Mouse (Mus musculus): Measurements from ENCODE around the gene Rps21. TPM values are rescaled to one million over a fixed set of nuclear protein-coding genes. Genes with fewer than 3 reads are reported as not detected.

The Rps21 gene
- polyA plus RNA-seq, 1 experiment from 2014 or later, result 745 TPM

DNA sequence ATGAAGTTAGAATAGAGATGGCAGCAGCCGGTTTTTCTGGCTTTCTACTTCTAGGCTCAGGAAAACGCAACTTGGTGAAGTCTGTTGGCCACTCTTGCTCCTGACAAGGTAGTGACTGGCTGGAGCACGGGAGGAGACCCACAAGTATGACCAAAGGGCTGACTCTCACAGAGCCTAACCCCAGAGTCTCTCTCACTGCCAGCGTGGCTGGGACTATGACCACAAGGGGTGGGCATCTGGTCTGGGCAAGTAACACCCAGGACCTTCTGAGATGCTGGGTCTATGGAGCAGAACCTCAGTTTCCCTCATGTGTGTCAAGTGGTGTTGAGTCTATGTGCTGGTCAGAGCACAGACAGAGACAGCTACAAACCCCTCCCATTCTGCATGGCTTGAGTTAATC, 19.2 kb downstream of the Rps21 start:
- Histone ChIP-seq H3K4me2 (replicated peaks; ENCODE audit: low read depth, low read length) (peak overlapping the region; percentile 26; the same call in 1 of the 2 replicates), H3K27me3 (ENCODE audit: control insufficient read depth, insufficient read depth, low read length) (no peaks in the 10 kb centered on the region), H3K4me3 (ENCODE audit: low read depth, low read length) (no peak overlapping the region), H3K36me3 (ENCODE audit: control insufficient read depth, insufficient read depth, low read length) (no peaks in the 10 kb centered on the region), H3K4me1 (ENCODE audit: control insufficient read depth, insufficient read depth, low read length) (peaks cover 23% of the 10 kb centered on the region; the same call in 1 of the 2 replicates), H3K27ac (ENCODE audit: low read length) (peak overlapping the region; percentile 85), H3K9ac (replicated peaks; ENCODE audit: low read depth, low read length) (no peak overlapping the region), H3K9me3 (ENCODE audit: control insufficient read depth, low read depth, low read length) (no peaks in the 10 kb centered on the region)
- no peak for ATAC-seq (ENCODE audit: insufficient number of reproducible peaks, insufficient read depth, low FRiP score, low read depth)
- WGBS, result 47% methylated on average over 4 of the region's 4 CpGs

DNA sequence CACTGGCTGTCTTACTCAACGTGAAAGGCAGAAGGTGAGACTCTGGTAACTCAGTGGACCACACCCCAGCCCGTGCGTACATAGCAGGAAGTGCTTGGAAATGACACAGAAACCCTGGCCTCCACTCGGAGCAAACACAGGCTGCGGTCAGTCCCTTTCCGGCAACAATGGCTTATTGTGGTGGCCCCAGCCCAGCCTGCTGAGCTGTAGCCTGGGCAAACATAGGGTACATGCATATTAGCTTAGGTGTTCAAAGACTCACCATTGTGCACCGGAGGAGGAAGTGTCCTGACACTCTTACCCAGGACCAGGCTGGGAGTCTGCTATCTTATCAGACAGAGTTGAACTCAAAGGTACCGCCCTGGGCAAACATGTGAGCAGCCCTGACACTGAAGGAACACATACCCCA, 19.7 kb downstream of the Rps21 start:
- Histone ChIP-seq H3K4me2 (replicated peaks; ENCODE audit: low read depth, low read length) (no peak overlapping the region), H3K9me3 (ENCODE audit: control insufficient read depth, low read depth, low read length) (no peaks in the 10 kb centered on the region), H3K4me1 (ENCODE audit: control insufficient read depth, insufficient read depth, low read length) (peaks cover 18% of the 10 kb centered on the region; the same call in 1 of the 2 replicates), H3K36me3 (ENCODE audit: control insufficient read depth, insufficient read depth, low read length) (no peaks in the 10 kb centered on the region), H3K9ac (replicated peaks; ENCODE audit: low read depth, low read length) (no peak overlapping the region), H3K27ac (ENCODE audit: low read length) (peak overlapping the region; percentile 85), H3K4me3 (ENCODE audit: low read depth, low read length) (no peak overlapping the region), H3K27me3 (ENCODE audit: control insufficient read depth, insufficient read depth, low read length) (no peaks in the 10 kb centered on the region)
- ATAC-seq (ENCODE audit: insufficient number of reproducible peaks, insufficient read depth, low FRiP score, low read depth), result peak; percentile 42
- WGBS, result 51% methylated on average over 8 of the region's 8 CpGs

DNA sequence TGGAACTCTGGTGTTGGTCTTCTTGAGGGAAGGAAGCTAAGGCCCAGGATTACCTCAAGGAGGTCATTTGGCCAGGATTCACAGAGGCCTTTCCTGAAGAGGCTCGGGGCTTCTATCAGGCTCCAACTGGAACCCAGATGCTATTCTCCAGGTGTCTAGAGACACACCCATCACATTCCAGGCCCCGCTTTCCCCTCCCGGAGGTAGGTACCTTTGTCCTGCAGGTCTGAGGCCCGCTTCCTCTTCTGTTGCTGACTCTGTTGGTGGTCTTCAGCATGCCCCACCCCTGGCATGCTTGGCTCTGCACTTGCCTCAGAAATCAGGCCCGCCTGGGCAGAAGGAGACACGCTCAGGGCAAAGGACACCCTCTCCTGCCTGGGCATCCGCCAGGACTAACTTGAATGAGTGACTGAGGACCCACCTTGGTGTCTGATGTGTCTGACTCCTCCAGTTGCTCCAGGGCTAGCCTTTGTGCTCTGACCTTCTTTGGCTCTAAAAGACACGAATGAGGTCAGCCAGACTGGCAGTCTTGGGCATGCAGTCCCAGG, 20.7 kb downstream of the Rps21 start:
- ATAC-seq (ENCODE audit: insufficient number of reproducible peaks, insufficient read depth, low FRiP score, low read depth), result no peak
- H3K9ac ChIP-seq (replicated peaks; ENCODE audit: low read depth, low read length), result no peak overlapping the region
- H3K4me3 ChIP-seq (ENCODE audit: low read depth, low read length), result no peak overlapping the region
- H3K27me3 ChIP-seq (ENCODE audit: control insufficient read depth, insufficient read depth, low read length), result no peaks in the 10 kb centered on the region
- peak overlapping the region; percentile 85; the same call in 1 of the 2 replicates for H3K27ac ChIP-seq (ENCODE audit: low read length)
- WGBS, result 57% methylated on average over 8 of the region's 8 CpGs
- H3K4me2 ChIP-seq (replicated peaks; ENCODE audit: low read depth, low read length), result no peak overlapping the region
- H3K4me1 ChIP-seq (ENCODE audit: control insufficient read depth, insufficient read depth, low read length), result peaks cover 14% of the 10 kb centered on the region; the same call in 1 of the 2 replicates
- H3K9me3 ChIP-seq (ENCODE audit: control insufficient read depth, low read depth, low read length), result no peaks in the 10 kb centered on the region
- H3K36me3 ChIP-seq (ENCODE audit: control insufficient read depth, insufficient read depth, low read length), result no peaks in the 10 kb centered on the region

DNA sequence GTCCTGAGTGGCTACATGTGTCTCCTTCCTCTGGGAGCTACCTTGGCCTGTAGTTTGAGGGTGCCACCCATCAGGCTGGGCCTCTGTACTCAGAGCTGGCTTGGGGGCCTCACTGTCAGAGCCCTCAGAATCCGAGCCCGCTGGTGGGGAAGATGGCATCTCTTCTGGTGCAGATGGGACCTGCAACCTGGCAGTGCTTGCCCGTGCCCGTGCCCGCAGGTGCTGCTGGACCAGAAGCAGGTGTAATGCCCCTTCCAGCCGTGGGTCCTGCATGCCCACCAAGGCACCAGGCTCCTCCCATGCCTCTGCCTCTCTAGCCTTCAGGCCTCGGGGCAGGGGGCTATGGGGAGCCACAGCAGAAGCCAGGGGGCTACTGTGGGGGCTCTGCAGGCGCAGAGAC, 22.1 kb downstream of the Rps21 start:
- 91% methylated on average over 8 of the region's 8 CpGs for WGBS
- H3K4me2 ChIP-seq (replicated peaks; ENCODE audit: low read depth, low read length), result no peak overlapping the region
- no peak overlapping the region for H3K27ac ChIP-seq (ENCODE audit: low read length)
- no peak for ATAC-seq (ENCODE audit: insufficient number of reproducible peaks, insufficient read depth, low FRiP score, low read depth)
- H3K9me3 ChIP-seq (ENCODE audit: control insufficient read depth, low read depth, low read length), result no peaks in the 10 kb centered on the region
- H3K4me3 ChIP-seq (ENCODE audit: low read depth, low read length), result no peak overlapping the region
- H3K9ac ChIP-seq (replicated peaks; ENCODE audit: low read depth, low read length), result no peak overlapping the region
- H3K27me3 ChIP-seq (ENCODE audit: control insufficient read depth, insufficient read depth, low read length), result no peaks in the 10 kb centered on the region
- H3K36me3 ChIP-seq (ENCODE audit: control insufficient read depth, insufficient read depth, low read length), result no peaks in the 10 kb centered on the region
- peaks cover 10% of the 10 kb centered on the region; the same call in 1 of the 2 replicates for H3K4me1 ChIP-seq (ENCODE audit: control insufficient read depth, insufficient read depth, low read length)

DNA sequence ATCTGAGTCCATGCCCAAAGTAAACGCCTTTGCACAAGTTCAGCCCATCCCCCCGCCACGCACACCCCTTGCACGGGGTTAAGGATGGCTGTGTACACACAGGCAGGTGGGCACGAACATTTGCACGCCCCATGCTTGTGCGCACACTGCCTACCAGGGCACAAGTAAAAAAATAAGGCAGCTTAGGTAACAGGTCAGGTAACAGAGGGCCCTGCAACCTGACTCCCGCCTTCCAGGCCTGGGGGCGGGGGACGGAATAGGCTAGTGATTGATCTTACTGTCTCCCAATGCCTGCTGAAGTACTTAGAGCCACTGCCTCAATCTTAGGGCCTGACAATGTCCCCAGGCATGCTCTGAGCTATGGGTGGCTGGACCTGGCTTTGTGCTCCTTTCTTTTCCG, 31.8 kb downstream of the Rps21 start:
- Histone ChIP-seq H3K9ac (replicated peaks; ENCODE audit: low read depth, low read length) (0 out of 2 replicates have a peak overlapping the region, but pooled peaks have one; percentile 28), H3K4me3 (ENCODE audit: low read depth, low read length) (0 out of 2 replicates have a peak overlapping the region, but pooled peaks have one; percentile 7), H3K27ac (ENCODE audit: low read length) (peak overlapping the region; percentile 92), H3K4me2 (replicated peaks; ENCODE audit: low read depth, low read length) (peak overlapping the region; percentile 35), H3K36me3 (ENCODE audit: control insufficient read depth, insufficient read depth, low read length) (no peaks in the 10 kb centered on the region), H3K9me3 (ENCODE audit: control insufficient read depth, low read depth, low read length) (no peaks in the 10 kb centered on the region), H3K4me1 (ENCODE audit: control insufficient read depth, insufficient read depth, low read length) (peaks cover 10% of the 10 kb centered on the region; the same call in 1 of the 2 replicates), H3K27me3 (ENCODE audit: control insufficient read depth, insufficient read depth, low read length) (no peaks in the 10 kb centered on the region)
- WGBS, result 33% methylated on average over 11 of the region's 11 CpGs
- ATAC-seq (ENCODE audit: insufficient number of reproducible peaks, insufficient read depth, low FRiP score, low read depth), result peak; percentile 43; the same call in 1 of the 2 replicates

DNA sequence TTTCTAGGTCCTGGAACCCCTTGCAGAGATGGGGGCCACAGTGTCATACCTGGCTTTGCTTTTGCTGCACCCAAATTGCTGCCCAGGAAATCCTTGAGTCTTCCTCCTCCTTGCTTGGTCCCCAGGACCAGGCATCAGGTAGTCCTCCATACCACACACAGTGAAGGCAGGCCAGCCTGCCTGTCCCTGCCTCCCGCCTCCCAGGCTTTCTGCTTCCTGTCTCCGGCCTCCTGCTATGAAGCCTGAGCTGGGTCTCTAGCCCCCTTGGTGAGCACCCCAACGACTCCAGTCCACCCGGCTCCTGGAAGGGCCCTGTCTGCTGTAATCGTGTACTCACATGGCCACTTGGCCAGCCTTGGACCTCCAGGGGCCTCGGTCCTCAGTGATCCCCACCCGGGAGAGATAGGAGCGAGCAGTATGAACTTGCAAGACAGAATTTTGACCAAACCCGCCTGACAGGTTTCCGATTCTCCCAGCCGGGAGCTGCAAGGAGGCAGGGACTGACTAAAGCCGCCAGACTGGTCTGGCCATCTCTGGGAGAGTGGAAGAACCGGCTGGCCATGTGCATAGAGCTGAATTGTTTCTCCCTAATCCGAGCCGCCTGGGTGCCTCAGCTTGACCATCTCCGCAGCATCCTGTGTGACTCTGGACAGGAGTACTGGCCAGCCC, 32.4 kb downstream of the Rps21 start, which contains the start of gene Rbbp8nl:
Rbbp8nl (minus strand) TSS at position 440 of the 669 bp plus-strand sequence.
- peak; percentile 78 for ATAC-seq (ENCODE audit: insufficient number of reproducible peaks, insufficient read depth, low FRiP score, low read depth)
- peak within 1 kb of the TSS; percentile 7; the same call in 1 of the 2 replicates for H3K4me3 ChIP-seq (ENCODE audit: low read depth, low read length)
- WGBS, result 42% methylated on average over 16 of the region's 16 CpGs

GRCm38 (mm10) chr2:180290503-180290902, 33.3 kb downstream of the Rps21 start:
- Histone ChIP-seq H3K9me3 (ENCODE audit: control insufficient read depth, low read depth, low read length) (no peaks in the 10 kb centered on the region), H3K36me3 (ENCODE audit: control insufficient read depth, insufficient read depth, low read length) (no peaks in the 10 kb centered on the region), H3K27me3 (ENCODE audit: control insufficient read depth, insufficient read depth, low read length) (no peaks in the 10 kb centered on the region), H3K27ac (ENCODE audit: low read length) (peak overlapping the region; percentile 62; the same call in 1 of the 2 replicates), H3K4me2 (replicated peaks; ENCODE audit: low read depth, low read length) (no peak overlapping the region), H3K4me3 (ENCODE audit: low read depth, low read length) (no peak overlapping the region), H3K9ac (replicated peaks; ENCODE audit: low read depth, low read length) (no peak overlapping the region), H3K4me1 (ENCODE audit: control insufficient read depth, insufficient read depth, low read length) (peaks cover 10% of the 10 kb centered on the region; the same call in 1 of the 2 replicates)
- WGBS, result 55% methylated on average over 6 of the region's 6 CpGs
- no peak for ATAC-seq (ENCODE audit: insufficient number of reproducible peaks, insufficient read depth, low FRiP score, low read depth)

More for the DNA sequence above, 32.4 kb downstream of the Rps21 start, which contains the start of gene Rbbp8nl:
- peaks cover 10% of the 10 kb centered on the region; the same call in 1 of the 2 replicates for H3K4me1 ChIP-seq (ENCODE audit: control insufficient read depth, insufficient read depth, low read length)
- peak within 1 kb of the TSS; percentile 92 for H3K27ac ChIP-seq (ENCODE audit: low read length)
- 0 out of 2 replicates have a peak within 1 kb of the TSS, but pooled peaks have one; percentile 28 for H3K9ac ChIP-seq (replicated peaks; ENCODE audit: low read depth, low read length)
- H3K27me3 ChIP-seq (ENCODE audit: control insufficient read depth, insufficient read depth, low read length), result no peaks in the 10 kb centered on the region
- peak within 1 kb of the TSS; percentile 35 for H3K4me2 ChIP-seq (replicated peaks; ENCODE audit: low read depth, low read length)
- no peaks in the 10 kb centered on the region for H3K36me3 ChIP-seq (ENCODE audit: control insufficient read depth, insufficient read depth, low read length)
- no peaks in the 10 kb centered on the region for H3K9me3 ChIP-seq (ENCODE audit: control insufficient read depth, low read depth, low read length)

DNA sequence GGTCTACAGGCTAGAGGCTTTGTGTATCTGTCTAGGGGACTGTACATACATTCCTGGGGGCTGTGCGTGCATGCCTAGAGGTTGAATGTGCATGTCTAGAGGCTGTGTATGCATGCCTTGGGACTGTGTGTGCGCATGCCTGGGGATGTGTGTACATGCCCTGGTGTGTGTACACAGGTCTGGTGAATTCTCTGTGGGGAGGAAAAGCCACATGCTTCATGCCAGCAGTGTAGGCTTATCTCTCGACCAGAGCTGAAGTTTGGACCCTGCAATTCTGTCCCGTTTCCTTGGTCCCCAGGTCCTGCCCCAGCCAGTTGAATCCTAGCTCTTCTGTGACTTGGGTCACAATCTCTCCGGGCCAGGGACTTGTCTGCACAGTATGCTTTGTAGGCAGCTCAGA, 34.4 kb downstream of the Rps21 start:
- no peaks in the 10 kb centered on the region for H3K9me3 ChIP-seq (ENCODE audit: control insufficient read depth, low read depth, low read length)
- H3K27me3 ChIP-seq (ENCODE audit: control insufficient read depth, insufficient read depth, low read length), result no peaks in the 10 kb centered on the region
- H3K9ac ChIP-seq (replicated peaks; ENCODE audit: low read depth, low read length), result no peak overlapping the region
- no peaks in the 10 kb centered on the region for H3K36me3 ChIP-seq (ENCODE audit: control insufficient read depth, insufficient read depth, low read length)
- no peak overlapping the region for H3K4me3 ChIP-seq (ENCODE audit: low read depth, low read length)
- 61% methylated on average over 5 of the region's 5 CpGs for WGBS
- no peak overlapping the region for H3K4me2 ChIP-seq (replicated peaks; ENCODE audit: low read depth, low read length)
- 0 out of 2 replicates have a peak overlapping the region, but pooled peaks have one; percentile 44 for H3K27ac ChIP-seq (ENCODE audit: low read length)
- H3K4me1 ChIP-seq (ENCODE audit: control insufficient read depth, insufficient read depth, low read length), result peaks cover 10% of the 10 kb centered on the region; the same call in 1 of the 2 replicates
- no peak; the same call in 1 of the 2 replicates for ATAC-seq (ENCODE audit: insufficient number of reproducible peaks, insufficient read depth, low FRiP score, low read depth)
